Mouse (Mus musculus) CH12.LX (cell line): ENCODE results near the gene Mroh2a. TPM values are rescaled to one million over a fixed set of nuclear protein-coding genes. Genes with fewer than 3 reads are reported as not detected.

Experiments
- DNase-seq: peaks from one replicate; pipeline ENCODE4 v3.0.0-alpha.2; 2013; ENCODE audit errors: extremely low read depth
- H3K27ac ChIP-seq: 2 replicates; pipeline ENCODE4 v1.5.1; 2012; ENCODE audit warnings: low read depth, mild to moderate bottlenecking, control low read depth, moderate library complexity; ENCODE audit not compliant: insufficient read depth
- H3K27me3 ChIP-seq: replicated peaks from 2 replicates; pipeline ENCODE3; 2012; ENCODE audit warnings: inconsistent platforms
- H3K36me3 ChIP-seq, 2 experiments: replicated peaks in 1 of 2; 2 replicates each; pipeline versions ENCODE3 to v1.6.1; 2012; ENCODE audit warnings: inconsistent platforms in 1 of 2, low read length in 1 of 2, mild to moderate bottlenecking in 1 of 2, mixed read lengths in 1 of 2, moderate library complexity in 1 of 2; ENCODE audit not compliant: control insufficient read depth in 1 of 2, insufficient read depth in 1 of 2
- H3K4me1 ChIP-seq, 2 experiments: 2 replicates each; pipeline ENCODE4 v1.6.1; 2012; ENCODE audit warnings: inconsistent platforms in 1 of 2, moderate library complexity in 1 of 2; ENCODE audit not compliant: insufficient read depth in 2 of 2, control insufficient read depth in 1 of 2
- H3K4me2 ChIP-seq: 2 replicates; pipeline ENCODE4 v1.6.1; 2012; ENCODE audit warnings: low read depth, mild to moderate bottlenecking, control low read depth; ENCODE audit not compliant: poor library complexity, insufficient read depth, severe bottlenecking
- H3K4me3 ChIP-seq, 3 experiments: fragments of 150-350 bp in 1 of 3; sonication (generic) in 1 of 3; replicated peaks in 1 of 3; 2 replicates each; pipeline versions ENCODE3 to v1.5.1; 2011 to 2012; ENCODE audit warnings: low read depth in 2 of 3, low read length in 2 of 3, mild to moderate bottlenecking in 2 of 3, moderate library complexity in 2 of 3, control low read depth in 1 of 3, improper control_type of control experiment in 1 of 3, inconsistent platforms in 1 of 3, mixed read lengths in 1 of 3; ENCODE audit not compliant: poor library complexity in 1 of 3
- H3K79me2 ChIP-seq: replicated peaks from 2 replicates; pipeline ENCODE4 v1.6.1; 2012; ENCODE audit warnings: mild to moderate bottlenecking, moderate library complexity; ENCODE audit not compliant: control insufficient read depth, poor library complexity, insufficient read depth, severe bottlenecking; ENCODE audit errors: extremely low read depth
- H3K9ac ChIP-seq: 2 replicates; pipeline ENCODE4 v1.6.1; 2012; ENCODE audit warnings: low read depth, mild to moderate bottlenecking, control low read depth, moderate library complexity; ENCODE audit not compliant: insufficient read depth
- H3K9me3 ChIP-seq: replicated peaks from 2 replicates; pipeline ENCODE3; 2012; ENCODE audit warnings: low read length, inconsistent platforms, mixed read lengths
- BHLHE40 ChIP-seq: IDR thresholded peaks from 2 replicates; pipeline ENCODE4 v1.6.1; 2011; ENCODE audit warnings: mild to moderate bottlenecking, low read depth, low read length, improper control_type of control experiment
- CHD1 ChIP-seq: IDR thresholded peaks from 2 replicates; pipeline ENCODE4 v1.6.1; 2012; ENCODE audit warnings: low read depth, low read length, improper control_type of control experiment, inconsistent platforms
- E2F4 ChIP-seq: IDR thresholded peaks from 2 replicates; pipeline ENCODE4 v1.6.1; 2011; ENCODE audit warnings: low read depth, low read length, improper control_type of control experiment; ENCODE audit not compliant: insufficient replicate concordance
- ELF1 ChIP-seq: IDR thresholded peaks from 2 replicates; pipeline ENCODE4 v1.6.1; 2014; ENCODE audit warnings: low read depth, mild to moderate bottlenecking, inconsistent platforms, low read length, improper control_type of control experiment
- GABPA ChIP-seq: IDR thresholded peaks from 2 replicates; pipeline ENCODE4 v1.6.1; 2012; ENCODE audit warnings: low read depth, low read length, improper control_type of control experiment, inconsistent platforms; ENCODE audit not compliant: insufficient replicate concordance
- HCFC1 ChIP-seq: IDR thresholded peaks from 2 replicates; pipeline ENCODE4 v1.6.1; 2012; ENCODE audit warnings: low read depth, mild to moderate bottlenecking, inconsistent platforms, low read length, improper control_type of control experiment
- IRF4 ChIP-seq: IDR thresholded peaks from 2 replicates; pipeline ENCODE4 v1.6.1; 2014; ENCODE audit warnings: low read depth, mild to moderate bottlenecking, inconsistent platforms, low read length, improper control_type of control experiment
- JUND ChIP-seq: conservative IDR thresholded peaks from 2 replicates; pipeline ENCODE4 v1.6.1; 2011; ENCODE audit warnings: low read depth, low read length, improper control_type of control experiment
- KAT2A ChIP-seq: IDR thresholded peaks from 2 replicates; pipeline ENCODE4 v1.6.1; 2012; ENCODE audit warnings: low read length, improper control_type of control experiment, inconsistent platforms; ENCODE audit not compliant: insufficient replicate concordance
- MYC ChIP-seq: IDR thresholded peaks from 2 replicates; pipeline ENCODE4 v1.6.1; 2011; ENCODE audit warnings: low read depth, mild to moderate bottlenecking, improper control_type of control experiment, low read length
- NRF1 ChIP-seq: IDR thresholded peaks from 2 replicates; pipeline ENCODE4 v1.6.1; 2014; ENCODE audit warnings: low read depth, mild to moderate bottlenecking, inconsistent platforms, low read length, improper control_type of control experiment, moderate library complexity
- POLR2AphosphoS2 ChIP-seq: IDR thresholded peaks from 2 replicates; pipeline ENCODE4 v1.6.1; 2011; ENCODE audit warnings: low read depth, low read length, improper control_type of control experiment
- SMC3 ChIP-seq: IDR thresholded peaks from 2 replicates; pipeline ENCODE4 v1.6.1; 2011; ENCODE audit warnings: low read depth, low read length, improper control_type of control experiment
- TCF12 ChIP-seq: IDR thresholded peaks from 2 replicates; pipeline ENCODE4 v1.6.1; 2014; ENCODE audit warnings: low read depth, mild to moderate bottlenecking, inconsistent platforms, low read length, improper control_type of control experiment
- USF1 ChIP-seq: IDR thresholded peaks from 2 replicates; pipeline ENCODE4 v1.6.1; 2014; ENCODE audit warnings: low read depth, mild to moderate bottlenecking, inconsistent platforms, low read length, improper control_type of control experiment
- USF2 ChIP-seq: conservative IDR thresholded peaks from 2 replicates; pipeline ENCODE4 v1.6.1; 2011; ENCODE audit warnings: low read depth, low read length, improper control_type of control experiment
- ZKSCAN1 ChIP-seq: IDR thresholded peaks from 2 replicates; pipeline ENCODE4 v1.6.1; 2012; ENCODE audit warnings: low read depth, inconsistent platforms, low read length, improper control_type of control experiment, borderline replicate concordance
- ZMIZ1 ChIP-seq: IDR thresholded peaks from 2 replicates; pipeline ENCODE4 v1.6.1; 2012; ENCODE audit warnings: low read depth, mild to moderate bottlenecking, inconsistent platforms, low read length, improper control_type of control experiment
- dilution Hi-C: fragments of 300-500 bp; cut with MboI; formaldehyde crosslinking; loops from 2 replicates; pipeline ENCODE4 v1.14.3; 2020; ENCODE audit warnings: low sequenced_read_pairs; ENCODE audit not compliant: extremely low pct_unique_long_range_greater_than_20kb, extremely low pct_ligation_motif_present
- in situ Hi-C: fragments of 300-500 bp; cut with MboI; formaldehyde crosslinking; loops from 3 replicates; pipeline ENCODE4 v1.14.3; 2019; ENCODE audit warnings: low sequenced_read_pairs, low pct_ligation_motif_present, low pct_unique_long_range_greater_than_20kb, mixed read lengths
- polyA plus RNA-seq: library from polyadenylated mRNA; unstranded; fragments of >175 nt; gene quantifications from 2 replicates; pipeline ENCODE4 v1.2.1, GENCODE M21; 2012; ENCODE audit warnings: low read depth; ENCODE audit not compliant: insufficient read length
- total RNA-seq, 2 experiments: library from RNA; depleted of rRNA; stranded (reverse); fragments of 300-350 nt in 1 of 2; fragments of >200 nt in 1 of 2; gene quantifications; 2 replicates each; pipeline ENCODE4 v1.2.3; 2012 to 2014

Mroh2a gene
- total and polyA plus RNA-seq, 3 experiments: 0.17 to 1.0 TPM; not detected in 1

GRCm38 (mm10) chr1:88235046-88235893 is 8.5 kb downstream of the Mroh2a start:
- Histone ChIP-seq H3K79me2 (no peaks in the 10 kb centered on the region), H3K27me3 (peaks cover 35% of the 10 kb centered on the region), H3K4me2 (no peak overlapping the region), H3K36me3 (no peaks in the 10 kb centered on the region), H3K9ac (no peak overlapping the region), H3K4me3 (no peak overlapping the region), H3K9me3 (peaks cover 84% of the 10 kb centered on the region), H3K4me1 (no peaks in the 10 kb centered on the region), H3K27ac (no peak overlapping the region)
- TF ChIP-seq CHD1 (no peak), GABPA (no peak), USF1 (no peak), ZMIZ1 (no peak)
- in situ Hi-C loops: no loop called here
- no peak for DNase-seq
- dilution Hi-C loops: no loop called here

GRCm38 (mm10) chr1:88235894-88236415 is 9.2 kb downstream of the Mroh2a start:
- Histone ChIP-seq H3K36me3 (no peaks in the 10 kb centered on the region), H3K4me3 (no peak overlapping the region), H3K4me1 (no peaks in the 10 kb centered on the region), H3K27ac (no peak overlapping the region), H3K79me2 (no peaks in the 10 kb centered on the region), H3K9me3 (peaks cover 86% of the 10 kb centered on the region), H3K27me3 (peaks cover 38% of the 10 kb centered on the region), H3K9ac (no peak overlapping the region), H3K4me2 (no peak overlapping the region)
- in situ Hi-C loops (no loop called here), dilution Hi-C loops (no loop called here)
- DNase-seq: no peak
- TF ChIP-seq IRF4 (no peak), GABPA (no peak), HCFC1 (no peak), KAT2A (no peak), BHLHE40 (no peak), POLR2AphosphoS2 (no peak), JUND (no peak), NRF1 (no peak), ELF1 (no peak)

DNA sequence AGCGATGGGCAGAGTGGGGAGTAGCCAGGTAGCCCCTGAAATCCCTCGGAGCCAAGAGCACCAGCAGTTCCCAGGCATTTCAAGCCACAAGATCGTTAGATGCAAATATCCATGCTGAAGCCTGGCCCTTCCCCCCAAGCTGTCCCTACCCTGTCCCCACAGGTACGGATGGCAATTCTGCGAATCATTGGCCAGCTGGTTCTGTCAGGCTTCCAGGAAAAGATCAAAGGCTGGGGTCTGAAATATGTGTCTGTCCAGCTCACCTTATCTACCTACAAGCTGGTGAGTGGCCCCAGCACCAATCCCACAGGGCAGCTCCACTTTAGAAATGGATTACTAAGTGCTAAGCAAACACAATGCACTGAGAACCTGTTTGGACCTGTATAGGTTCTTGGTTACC is 10.5 kb downstream of the Mroh2a start:
- peaks cover 74% of the 10 kb centered on the region for H3K9me3 ChIP-seq
- TF ChIP-seq SMC3 (no peak), ZKSCAN1 (no peak), TCF12 (no peak), ELF1 (no peak), MYC (no peak), USF2 (no peak), E2F4 (no peak), IRF4 (no peak)
- no peaks in the 10 kb centered on the region for H3K4me1 ChIP-seq
- no peak for DNase-seq
- no peaks in the 10 kb centered on the region for H3K79me2 ChIP-seq
- H3K9ac ChIP-seq: no peak overlapping the region
- dilution Hi-C loops: no loop called here
- in situ Hi-C loops: no loop called here
- no peak overlapping the region for H3K27ac ChIP-seq
- H3K36me3 ChIP-seq: no peaks in the 10 kb centered on the region
- H3K4me3 ChIP-seq: no peak overlapping the region
- peaks cover 38% of the 10 kb centered on the region for H3K27me3 ChIP-seq
- H3K4me2 ChIP-seq: no peak overlapping the region
